In the genomic region with DNA sequence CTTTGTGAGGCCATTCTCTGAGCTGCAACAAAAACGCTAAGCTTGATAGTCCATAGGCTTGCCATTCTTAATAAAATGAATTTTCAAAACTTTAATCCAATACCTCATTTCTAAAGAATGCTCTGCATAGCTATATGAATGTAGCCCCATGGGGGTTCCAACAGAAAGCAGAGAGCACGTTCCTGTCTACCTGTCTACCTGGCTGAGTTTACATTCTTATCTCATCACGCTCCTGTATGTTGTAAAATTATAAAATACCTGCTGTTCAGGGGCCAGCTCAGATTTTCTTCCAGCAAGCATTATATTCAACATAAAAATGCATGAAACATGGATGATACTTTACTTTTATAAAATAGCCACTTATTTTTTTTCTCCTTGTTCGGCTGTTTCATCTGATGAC, we compare ENCODE assay signal across 16 mouse cellular contexts.
"Had no signal": no experiment of that assay in that cellular context is flagged by ENCODE, and none has a peak within 500 bp of the region (broad histone marks: within the 10 kb centered on the region; RNA-seq: fewer than 3 reads in every experiment).

No protein-coding gene starts in this region.

- H3K27me3 ChIP-seq: neural tube, embryonic 12.5 days; neural tube, embryonic 13.5 days; neural tube, embryonic 15.5 days; stomach, embryonic 15.5 days had no signal

- H3K4me1 ChIP-seq: neural tube, embryonic 12.5 days; neural tube, embryonic 13.5 days; neural tube, embryonic 15.5 days; stomach, embryonic 15.5 days had no signal

- H3K9me3 ChIP-seq: neural tube, embryonic 12.5 days; neural tube, embryonic 13.5 days; neural tube, embryonic 15.5 days; stomach, embryonic 15.5 days had no signal

- H3K36me3 ChIP-seq: neural tube, embryonic 12.5 days; neural tube, embryonic 13.5 days; neural tube, embryonic 15.5 days; stomach, embryonic 15.5 days had no signal

- H3K4me3 ChIP-seq: neural tube, embryonic 12.5 days; neural tube, embryonic 13.5 days; neural tube, embryonic 15.5 days; stomach, embryonic 15.5 days had no signal

- H3K9ac ChIP-seq: neural tube, embryonic 12.5 days; neural tube, embryonic 13.5 days; neural tube, embryonic 15.5 days; stomach, embryonic 15.5 days had no signal

- H3K4me2 ChIP-seq: neural tube, embryonic 12.5 days; neural tube, embryonic 13.5 days; neural tube, embryonic 15.5 days; stomach, embryonic 15.5 days had no signal

- DNase-seq: retina, postnatal 1 day; right cerebral cortex, adult 18-20 months; right cerebral cortex, postnatal 14 days; right cerebral cortex, postnatal 25 days; right cerebral cortex, postnatal 4 days; spleen, adult 18-20 months; thymus, adult 18-20 months; thymus, postnatal 14 days; thymus, postnatal 25 days; thymus, postnatal 36 days; thymus, postnatal 4 days had no signal

- H3K27ac ChIP-seq: neural tube, embryonic 12.5 days; neural tube, embryonic 13.5 days; neural tube, embryonic 15.5 days; stomach, embryonic 15.5 days; stomach, postnatal 0 days had no signal
